Mouse (Mus musculus) limb, embryonic 14.5 days (tissue): ENCODE measurements around the gene Cradd. TPM values are rescaled to one million over a fixed set of nuclear protein-coding genes. Genes with fewer than 3 reads are reported as not detected.

Experiments
- ATAC-seq: fragments of 200-750 bp; cut with Nextera tagmentation; 2 replicates; pipeline ENCODE4 v1.8.0; 2017; ENCODE audit warnings: low read depth, moderate number of reproducible peaks, moderate TSS enrichment; ENCODE audit not compliant: low FRiP score
- DNase-seq: peaks from one replicate; pipeline ENCODE4 v3.0.0-alpha.2; 2015; ENCODE audit warnings: low spot score
- H3K27ac ChIP-seq: fragments of 300-500 bp; sonication (generic); replicated peaks from 2 replicates; pipeline ENCODE4 v1.5.1; 2014; ENCODE audit warnings: low read depth, mild to moderate bottlenecking, low read length, moderate library complexity, mixed read lengths
- H3K27me3 ChIP-seq: fragments of 300-500 bp; sonication (generic); 2 replicates; pipeline ENCODE4 v1.6.1; 2014; ENCODE audit warnings: low read length, mixed read lengths; ENCODE audit not compliant: control insufficient read depth, insufficient read depth
- H3K36me3 ChIP-seq: fragments of 300-500 bp; sonication (generic); 2 replicates; pipeline ENCODE4 v1.6.1; 2014; ENCODE audit warnings: mild to moderate bottlenecking, low read length, moderate library complexity, mixed read lengths; ENCODE audit not compliant: control insufficient read depth, insufficient read depth
- H3K4me1 ChIP-seq: fragments of 300-500 bp; sonication (generic); 2 replicates; pipeline ENCODE4 v1.6.1; 2014; ENCODE audit warnings: antibody characterized with exemption, low read length, mixed read lengths; ENCODE audit not compliant: control insufficient read depth, insufficient read depth
- H3K4me2 ChIP-seq: fragments of 300-500 bp; sonication (generic); replicated peaks from 2 replicates; pipeline ENCODE4 v1.6.1; 2014; ENCODE audit warnings: low read depth, mild to moderate bottlenecking, low read length, moderate library complexity; ENCODE audit not compliant: severe bottlenecking
- H3K4me3 ChIP-seq: fragments of 300-500 bp; sonication (generic); replicated peaks from 2 replicates; pipeline ENCODE4 v1.5.1; 2014; ENCODE audit warnings: low read length
- H3K9ac ChIP-seq: fragments of 300-500 bp; sonication (generic); 2 replicates; pipeline ENCODE4 v1.6.1; 2014; ENCODE audit warnings: mild to moderate bottlenecking, low read depth, low read length, moderate library complexity; ENCODE audit not compliant: severe bottlenecking
- H3K9me3 ChIP-seq: fragments of 300-500 bp; sonication (generic); 2 replicates; pipeline ENCODE4 v1.6.1; 2016; ENCODE audit warnings: low read length; ENCODE audit not compliant: control insufficient read depth
- POLR2A ChIP-seq: fragments of 200-500 bp; IDR thresholded peaks from 2 replicates; pipeline ENCODE4 v1.8.0; 2012; ENCODE audit warnings: inconsistent platforms, mild to moderate bottlenecking, moderate library complexity, borderline replicate concordance; ENCODE audit not compliant: insufficient read depth, insufficient read length; ENCODE audit errors: extremely low read depth
- WGBS: fragments of 180-500 bp; shearing (Covaris S2); extraction: QIAGEN DNeasy Blood & Tissue Kit; methylation state at CpG from one replicate; pipeline ENCODE4 v1.1.7; 2014; 5-methylcytosine and 5-hydroxymethylcytosine counted together
- polyA plus RNA-seq, 2 experiments: library from polyadenylated mRNA; depleted of rRNA in 1 of 2; stranded (reverse) in 1 of 2; unstranded in 1 of 2; fragments of >200 nt; fragmentation: Nextera tagmentation in 1 of 2; extraction: Ambion mirVana in 1 of 2; gene quantifications; 2 replicates each; pipeline versions ENCODE4 v1.2.1 to v1.2.3; 2012 to 2014

Gene Cradd
- polyA plus RNA-seq, 2 experiments: 8.1 to 10.4 TPM

DNA sequence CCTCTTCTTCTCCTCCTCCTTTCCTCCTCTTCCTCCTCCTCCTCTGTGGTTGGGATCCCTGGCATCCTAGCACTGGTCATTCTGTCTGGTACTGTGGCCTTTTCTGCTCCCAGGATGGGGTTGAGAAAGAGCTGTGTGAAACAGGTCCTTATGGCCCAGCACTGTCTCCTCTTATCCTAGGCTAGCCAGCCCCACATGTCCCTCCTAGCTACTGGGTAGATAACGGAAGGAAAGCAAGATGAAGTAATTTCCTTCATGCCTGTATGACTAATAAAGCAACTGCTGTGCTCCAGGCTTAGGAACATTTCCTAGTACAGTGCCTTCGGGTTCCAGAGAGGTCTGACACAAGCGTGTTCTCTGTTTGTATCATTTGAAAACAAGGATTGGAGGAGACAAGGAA is 132.1 kb downstream of the Cradd start:
- DNase-seq: no peak
- Histone ChIP-seq H3K27ac (no peak overlapping the region), H3K4me1 (peaks cover 23% of the 10 kb centered on the region), H3K4me2 (no peak overlapping the region), H3K4me3 (no peak overlapping the region), H3K9ac (no peak overlapping the region), H3K36me3 (no peaks in the 10 kb centered on the region), H3K27me3 (no peaks in the 10 kb centered on the region), H3K9me3 (no peaks in the 10 kb centered on the region)
- no peak for ATAC-seq
- no peak for TF ChIP-seq POLR2A
- 67% methylated on average over 3 of the region's 3 CpGs for WGBS

DNA sequence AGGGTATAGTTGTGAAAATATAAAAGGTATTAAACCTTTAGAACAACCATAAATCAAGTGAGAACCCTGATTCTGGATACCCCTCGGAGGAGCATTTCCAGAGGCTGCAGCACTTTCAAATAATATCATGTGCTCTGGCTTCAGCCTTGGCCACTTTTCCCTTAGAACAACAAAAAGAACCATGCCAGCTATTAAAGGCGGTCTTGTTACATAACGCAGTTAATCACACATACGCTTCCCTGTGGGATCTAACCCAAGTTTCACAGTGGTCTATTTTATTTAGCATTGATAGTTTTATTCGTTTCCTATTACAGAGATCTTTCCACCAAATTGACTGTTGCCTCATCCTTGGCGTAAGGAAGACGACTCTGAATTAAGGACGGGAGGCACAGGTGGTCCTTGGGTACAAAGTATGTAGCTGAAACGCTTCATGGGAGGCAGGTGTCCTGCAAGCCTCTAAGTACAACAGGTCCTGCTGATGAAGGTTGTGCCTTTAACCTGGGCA is 132.7 kb downstream of the Cradd start:
- H3K9me3 ChIP-seq: no peaks in the 10 kb centered on the region
- 67% methylated on average over 9 of the region's 9 CpGs for WGBS
- no peak for TF ChIP-seq POLR2A
- peaks cover 23% of the 10 kb centered on the region for H3K4me1 ChIP-seq
- H3K4me3 ChIP-seq: no peak overlapping the region
- H3K4me2 ChIP-seq: no peak overlapping the region
- ATAC-seq (no peak), DNase-seq (no peak)
- no peaks in the 10 kb centered on the region for H3K36me3 ChIP-seq
- H3K27me3 ChIP-seq: no peaks in the 10 kb centered on the region
- H3K27ac ChIP-seq: no peak overlapping the region
- H3K9ac ChIP-seq: no peak overlapping the region

DNA sequence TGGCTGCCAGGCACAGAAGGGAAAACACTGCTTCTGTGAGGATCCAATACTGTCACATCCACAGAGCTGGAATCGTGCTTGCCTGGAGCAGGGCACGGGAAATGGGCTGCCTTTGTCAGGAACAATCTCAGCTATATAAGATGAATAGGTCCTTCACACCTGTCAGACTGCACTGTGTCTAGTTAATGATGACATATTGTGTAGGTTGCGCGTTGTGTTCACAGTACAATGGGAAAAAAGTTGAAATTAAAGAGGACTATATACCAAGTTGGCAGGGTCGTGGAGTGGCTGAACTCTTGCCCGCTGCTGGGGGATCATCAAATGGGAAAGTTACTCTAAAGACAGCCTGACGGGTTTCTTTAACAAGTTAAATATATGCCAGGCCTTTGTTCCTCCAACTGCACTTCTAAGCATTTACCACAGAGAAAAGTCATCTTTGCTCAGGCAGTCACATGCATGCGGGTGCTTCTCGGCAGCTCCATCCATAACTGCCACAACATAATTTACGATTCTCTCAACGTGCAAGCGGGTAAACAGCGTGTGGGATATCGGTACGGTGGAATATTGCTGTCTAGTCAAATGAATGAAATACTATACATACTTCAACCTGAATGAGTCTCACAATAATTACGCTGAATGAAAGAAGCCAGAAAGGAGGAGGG is 134.3 kb downstream of the Cradd start:
- ATAC-seq: no peak
- H3K36me3 ChIP-seq: no peaks in the 10 kb centered on the region
- no peak for DNase-seq
- H3K9ac ChIP-seq: no peak overlapping the region
- no peak for TF ChIP-seq POLR2A
- H3K4me2 ChIP-seq: no peak overlapping the region
- H3K9me3 ChIP-seq: no peaks in the 10 kb centered on the region
- no peak overlapping the region for H3K27ac ChIP-seq
- H3K4me3 ChIP-seq: no peak overlapping the region
- no peaks in the 10 kb centered on the region for H3K27me3 ChIP-seq
- WGBS: 76% methylated on average over 16 of the region's 16 CpGs
- H3K4me1 ChIP-seq: peaks cover 23% of the 10 kb centered on the region

DNA sequence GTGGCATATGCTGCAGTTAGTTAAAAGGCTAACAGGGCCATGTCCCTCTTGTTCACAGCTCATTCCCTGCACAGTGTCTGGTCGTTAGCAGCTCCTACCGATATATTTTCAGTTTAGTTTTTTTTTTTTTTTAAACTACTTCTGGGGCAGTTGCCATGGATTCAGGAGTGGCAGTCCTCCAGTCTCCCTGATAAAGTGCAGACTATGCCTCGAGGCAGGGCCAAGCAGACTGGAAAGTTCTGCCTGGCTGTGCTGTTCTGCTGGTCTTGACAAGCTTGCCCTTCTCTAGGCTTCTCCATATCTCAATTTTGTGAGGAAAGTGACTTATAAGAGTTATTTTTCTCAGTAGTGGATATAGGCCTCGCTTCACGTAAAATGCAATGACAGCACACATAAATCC is 139.7 kb downstream of the Cradd start:
- WGBS: 38% methylated on average over 5 of the region's 5 CpGs
- Histone ChIP-seq H3K4me2 (no peak overlapping the region), H3K4me3 (no peak overlapping the region), H3K27me3 (no peaks in the 10 kb centered on the region), H3K27ac (no peak overlapping the region; the same call in 1 of the 2 replicates), H3K9ac (no peak overlapping the region), H3K4me1 (peaks cover 5% of the 10 kb centered on the region), H3K9me3 (no peaks in the 10 kb centered on the region), H3K36me3 (no peaks in the 10 kb centered on the region)
- TF ChIP-seq POLR2A: no peak
- DNase-seq (no peak), ATAC-seq (no peak)

DNA sequence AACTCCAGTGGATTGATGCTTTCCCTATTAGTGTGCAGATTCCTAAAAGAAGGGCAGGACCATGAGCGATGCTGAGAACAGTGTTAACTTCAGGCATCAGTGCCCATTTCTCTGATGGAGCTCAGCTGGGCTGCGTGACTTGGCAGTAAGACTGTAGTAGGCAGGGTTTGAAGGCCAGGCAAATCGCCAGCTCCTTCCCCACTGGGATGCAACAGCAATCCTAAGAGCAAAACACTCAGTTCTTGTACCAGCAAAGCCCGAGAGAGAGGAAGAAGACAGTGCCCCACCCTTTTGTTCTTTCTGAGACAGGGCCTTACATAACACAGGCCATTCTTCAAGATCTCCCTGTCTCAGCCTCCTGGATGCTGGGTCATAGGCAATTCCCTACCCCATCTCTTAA is 140.9 kb downstream of the Cradd start:
- DNase-seq (peak; percentile 63), ATAC-seq (no peak)
- Histone ChIP-seq H3K4me3 (no peak overlapping the region), H3K36me3 (no peaks in the 10 kb centered on the region), H3K27me3 (no peaks in the 10 kb centered on the region), H3K4me1 (peaks cover 5% of the 10 kb centered on the region), H3K9ac (no peak overlapping the region), H3K4me2 (no peak overlapping the region), H3K27ac (no peak overlapping the region), H3K9me3 (no peaks in the 10 kb centered on the region)
- TF ChIP-seq POLR2A: no peak
- 66% methylated on average over 4 of the region's 4 CpGs for WGBS
